Mouse (Mus musculus) intestine, postnatal 0 days (tissue): Measurements from ENCODE around the gene Psmg4. TPM values are rescaled to one million over a fixed set of nuclear protein-coding genes. Genes with fewer than 3 reads are reported as not detected.

Experiments used
- ATAC-seq: fragments of 200-750 bp; cut with Nextera tagmentation; 2 replicates; pipeline ENCODE4 v1.8.0; 2017; ENCODE audit warnings: mild to moderate bottlenecking, moderate TSS enrichment, moderate library complexity
- H3K27ac ChIP-seq: fragments of 300-500 bp; sonication (generic); 2 replicates; pipeline ENCODE4 v1.5.1; 2014; ENCODE audit warnings: mild to moderate bottlenecking, low read depth, low read length, moderate library complexity
- H3K27me3 ChIP-seq: fragments of 300-500 bp; sonication (generic); replicated peaks from 2 replicates; pipeline ENCODE4 v1.6.1; 2014; ENCODE audit warnings: low read length, mixed read lengths; ENCODE audit not compliant: control insufficient read depth, insufficient read depth
- H3K36me3 ChIP-seq: fragments of 300-500 bp; sonication (generic); 2 replicates; pipeline ENCODE4 v1.6.1; 2014; ENCODE audit warnings: mild to moderate bottlenecking, moderate library complexity; ENCODE audit not compliant: control insufficient read depth, insufficient read depth
- H3K4me1 ChIP-seq: fragments of 300-500 bp; sonication (generic); replicated peaks from 2 replicates; pipeline ENCODE4 v1.6.1; 2014; ENCODE audit warnings: antibody characterized with exemption, low read length, mixed read lengths; ENCODE audit not compliant: control insufficient read depth, insufficient read depth
- H3K4me2 ChIP-seq: fragments of 300-500 bp; sonication (generic); replicated peaks from 2 replicates; pipeline ENCODE4 v1.6.1; 2014; ENCODE audit warnings: low read depth, mild to moderate bottlenecking, moderate library complexity
- H3K4me3 ChIP-seq: fragments of 300-500 bp; sonication (generic); 2 replicates; pipeline ENCODE4 v1.5.1; 2014; ENCODE audit warnings: low read depth, low read length
- H3K9ac ChIP-seq: fragments of 300-500 bp; sonication (generic); 2 replicates; pipeline ENCODE4 v1.6.1; 2014; ENCODE audit warnings: mild to moderate bottlenecking, low read depth, low read length
- H3K9me3 ChIP-seq: fragments of 300-500 bp; sonication (generic); 2 replicates; pipeline ENCODE4 v1.6.1; 2016; ENCODE audit warnings: mixed run types; ENCODE audit not compliant: control insufficient read depth
- CTCF ChIP-seq: sonication (generic); IDR thresholded peaks from 2 replicates; pipeline ENCODE4 v1.5.1; 2016; ENCODE audit warnings: low read depth, mild to moderate bottlenecking, control low read depth, antibody characterized with exemption, moderate library complexity
- WGBS: fragments of 180-500 bp; shearing (Covaris S2); extraction: QIAGEN DNeasy Blood & Tissue Kit; methylation state at CpG from one replicate; pipeline ENCODE4 v1.1.7; 2014; 5-methylcytosine and 5-hydroxymethylcytosine counted together
- polyA plus RNA-seq: library from polyadenylated mRNA; unstranded; fragments of >200 nt; fragmentation: Nextera tagmentation; extraction: Ambion mirVana; gene quantifications from 2 replicates; pipeline ENCODE4 v1.2.1, GENCODE M21; 2015

The Psmg4 gene
- polyA plus RNA-seq, 1 experiment from 2014 or later: 69.8 TPM

- Histone ChIP-seq H3K4me3 (no peak overlapping the region), H3K36me3 (peaks cover 14% of the 10 kb centered on the region; the same call in 1 of the 2 replicates), H3K4me2 (no peak overlapping the region), H3K4me1 (no peaks in the 10 kb centered on the region), H3K27ac (no peak overlapping the region), H3K9me3 (no peaks in the 10 kb centered on the region), H3K27me3 (no peaks in the 10 kb centered on the region), H3K9ac (no peak overlapping the region)
- 81% methylated on average over 5 of the region's 5 CpGs for WGBS
- no peak for ATAC-seq
- TF ChIP-seq CTCF: no peak
Observed at GRCm38 (mm10) chr13:34181624-34182023, 18.9 kb downstream of the Psmg4 start.

- Histone ChIP-seq H3K9ac (no peak overlapping the region), H3K27ac (no peak overlapping the region), H3K4me1 (no peaks in the 10 kb centered on the region), H3K4me3 (no peak overlapping the region), H3K9me3 (no peaks in the 10 kb centered on the region), H3K36me3 (peaks cover 10% of the 10 kb centered on the region; the same call in 1 of the 2 replicates), H3K27me3 (no peaks in the 10 kb centered on the region), H3K4me2 (no peak overlapping the region)
- ATAC-seq: no peak
- TF ChIP-seq CTCF: no peak
- 86% methylated on average over 2 of the region's 2 CpGs for WGBS
Observed at GRCm38 (mm10) chr13:34185371-34185770, 22.6 kb downstream of the Psmg4 start.

- H3K4me3 ChIP-seq: no peak overlapping the region
- no peak overlapping the region for H3K9ac ChIP-seq
- peak; percentile 93 for TF ChIP-seq CTCF
- ATAC-seq: no peak
- H3K36me3 ChIP-seq: peaks cover 12% of the 10 kb centered on the region; the same call in 1 of the 2 replicates
- WGBS: 12% methylated on average over 5 of the region's 5 CpGs
- 0 out of 2 replicates have a peak overlapping the region, but pooled peaks have one; percentile 35 for H3K4me2 ChIP-seq
- H3K27ac ChIP-seq: no peak overlapping the region
- H3K4me1 ChIP-seq: no peaks in the 10 kb centered on the region
- no peaks in the 10 kb centered on the region for H3K27me3 ChIP-seq
- no peaks in the 10 kb centered on the region for H3K9me3 ChIP-seq
Observed at GRCm38 (mm10) chr13:34187571-34187970, 24.8 kb downstream of the Psmg4 start.

GRCm38 (mm10) chr13:34192414-34193191 lies 29.8 kb downstream of the Psmg4 start:
- peak; percentile 61 for TF ChIP-seq CTCF
- 0 out of 2 replicates have a peak, but pooled peaks have one; percentile 17 for ATAC-seq
- Histone ChIP-seq H3K27ac (no peak overlapping the region), H3K27me3 (no peaks in the 10 kb centered on the region), H3K9me3 (no peaks in the 10 kb centered on the region), H3K4me1 (no peaks in the 10 kb centered on the region), H3K9ac (no peak overlapping the region), H3K4me3 (no peak overlapping the region), H3K36me3 (peaks cover 11% of the 10 kb centered on the region; the same call in 1 of the 2 replicates), H3K4me2 (no peak overlapping the region)
- 67% methylated on average over 8 of the region's 8 CpGs for WGBS

GRCm38 (mm10) chr13:34193384-34193783 lies 30.6 kb downstream of the Psmg4 start:
- Histone ChIP-seq H3K4me2 (no peak overlapping the region), H3K4me3 (no peak overlapping the region), H3K9ac (no peak overlapping the region), H3K4me1 (no peaks in the 10 kb centered on the region), H3K27ac (no peak overlapping the region), H3K36me3 (peaks cover 11% of the 10 kb centered on the region; the same call in 1 of the 2 replicates), H3K9me3 (no peaks in the 10 kb centered on the region), H3K27me3 (no peaks in the 10 kb centered on the region)
- no peak for ATAC-seq
- 60% methylated on average over 8 of the region's 8 CpGs for WGBS
- no peak for TF ChIP-seq CTCF

GRCm38 (mm10) chr13:34195676-34196075 lies 32.9 kb downstream of the Psmg4 start:
- H3K9me3 ChIP-seq: no peaks in the 10 kb centered on the region
- ATAC-seq: no peak
- H3K4me3 ChIP-seq: no peak overlapping the region
- H3K4me2 ChIP-seq: no peak overlapping the region
- H3K27me3 ChIP-seq: no peaks in the 10 kb centered on the region
- H3K9ac ChIP-seq: no peak overlapping the region
- no peak for TF ChIP-seq CTCF
- H3K27ac ChIP-seq: no peak overlapping the region
- peaks cover 11% of the 10 kb centered on the region; the same call in 1 of the 2 replicates for H3K36me3 ChIP-seq
- WGBS: 90% methylated on average over 1 of the region's 1 CpGs
- no peaks in the 10 kb centered on the region for H3K4me1 ChIP-seq
